Mouse (Mus musculus): ENCODE measurements around the gene Iqcf3. TPM values are rescaled to one million over a fixed set of nuclear protein-coding genes. Genes with fewer than 3 reads are reported as not detected.

Iqcf3 gene
- total RNA-seq (2023), result not detected

DNA sequence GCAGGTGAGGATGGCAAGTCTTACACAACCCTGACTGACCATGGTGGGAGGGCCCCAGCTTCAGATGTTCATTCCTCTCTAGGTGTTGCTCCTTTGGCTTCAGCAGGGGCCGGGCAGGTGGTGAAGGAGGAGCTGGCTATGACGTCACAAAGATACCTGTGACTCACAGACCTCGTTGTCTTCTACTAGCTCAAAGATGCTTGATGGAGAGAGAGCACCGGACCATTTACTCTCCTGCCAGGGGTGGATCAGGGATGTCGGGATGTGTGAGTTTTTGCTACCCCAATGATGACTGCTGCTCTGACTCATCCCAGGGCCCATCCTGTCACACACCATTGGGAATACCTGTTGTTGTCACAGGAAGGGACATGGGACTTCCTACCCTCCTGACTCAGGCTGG lies at the start of gene Iqcf3:
Gene Iqcf3, minus strand, starts transcription at position 101 of the 400 bp plus-strand sequence.

DNA sequence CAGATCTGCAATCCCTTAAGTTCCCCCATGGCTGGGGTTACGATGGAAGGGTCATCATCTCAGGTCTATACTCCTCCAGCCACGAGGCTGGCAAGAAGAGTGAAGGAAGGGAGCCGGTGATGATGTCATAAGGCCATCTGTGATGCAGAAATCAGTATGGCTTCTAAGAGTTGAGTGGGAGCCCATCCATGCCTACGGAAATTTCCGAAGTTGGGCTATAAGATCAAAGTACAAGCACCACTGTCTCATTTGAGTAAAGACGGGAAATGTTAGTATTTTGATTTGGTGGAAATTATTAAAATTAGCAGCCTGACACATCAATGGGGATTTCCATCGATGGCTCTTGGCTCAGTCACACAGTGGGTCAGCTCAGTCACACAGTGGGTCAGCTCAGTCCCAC lies 9.5 kb upstream of the Iqcf3 start, which contains the start of gene Iqcf4:
Gene Iqcf4, minus strand, starts transcription at position 101 of the 400 bp plus-strand sequence.

GRCm38 (mm10) chr9:106514273-106514672 lies 47.2 kb downstream of the Iqcf3 start, which contains the start of gene Iqcf5:
Gene Iqcf5, plus strand, starts transcription at chr9:106514573.

DNA sequence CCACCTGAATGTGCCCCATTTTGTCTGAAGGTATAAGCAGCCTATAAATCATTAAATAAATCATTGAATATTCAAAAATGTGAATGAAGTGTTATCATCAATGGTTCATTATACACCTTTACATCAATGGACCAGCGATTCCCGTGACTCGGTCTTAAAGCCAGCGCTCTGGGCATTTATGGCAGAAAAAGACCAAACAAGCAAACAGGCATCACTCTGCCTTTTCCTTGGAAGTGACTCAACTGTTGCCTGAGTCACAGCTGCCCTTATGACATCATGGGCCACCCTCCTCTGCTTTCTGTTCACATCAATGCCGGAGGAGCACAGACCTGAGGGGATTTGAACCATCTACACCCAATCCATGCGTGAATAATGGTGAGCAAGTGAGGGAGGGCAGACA lies 61.8 kb downstream of the Iqcf3 start, which contains the start of gene Iqcf1:
Gene Iqcf1, plus strand, starts transcription at position 301 of the 400 bp plus-strand sequence.

GRCm38 (mm10) chr9:106476924-106477484 lies 84.4 kb downstream of the Iqcf3 start, which contains the start of gene Parp3:
Gene Parp3, minus strand, starts transcription at chr9:106476949.

DNA sequence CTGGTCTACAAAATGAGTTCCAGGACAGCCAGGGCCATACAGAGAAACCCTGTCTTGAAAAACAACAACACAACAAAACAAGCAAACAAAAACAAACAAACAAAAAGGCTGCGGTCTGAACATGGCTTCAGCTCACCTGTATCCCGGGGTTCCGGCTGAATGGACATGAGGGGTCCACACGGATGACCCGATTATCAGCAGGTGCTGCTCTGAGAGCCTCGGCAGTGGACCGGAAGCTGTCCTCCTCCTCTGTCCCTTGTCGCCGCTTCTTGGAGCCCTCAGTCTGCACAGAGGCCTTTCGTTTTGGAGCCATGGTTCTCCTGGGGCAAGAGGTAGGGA lies 85.8 kb downstream of the Iqcf3 start, which contains the start of gene Rrp9:
Gene Rrp9, plus strand, starts transcription at position 301 of the 339 bp plus-strand sequence.

DNA sequence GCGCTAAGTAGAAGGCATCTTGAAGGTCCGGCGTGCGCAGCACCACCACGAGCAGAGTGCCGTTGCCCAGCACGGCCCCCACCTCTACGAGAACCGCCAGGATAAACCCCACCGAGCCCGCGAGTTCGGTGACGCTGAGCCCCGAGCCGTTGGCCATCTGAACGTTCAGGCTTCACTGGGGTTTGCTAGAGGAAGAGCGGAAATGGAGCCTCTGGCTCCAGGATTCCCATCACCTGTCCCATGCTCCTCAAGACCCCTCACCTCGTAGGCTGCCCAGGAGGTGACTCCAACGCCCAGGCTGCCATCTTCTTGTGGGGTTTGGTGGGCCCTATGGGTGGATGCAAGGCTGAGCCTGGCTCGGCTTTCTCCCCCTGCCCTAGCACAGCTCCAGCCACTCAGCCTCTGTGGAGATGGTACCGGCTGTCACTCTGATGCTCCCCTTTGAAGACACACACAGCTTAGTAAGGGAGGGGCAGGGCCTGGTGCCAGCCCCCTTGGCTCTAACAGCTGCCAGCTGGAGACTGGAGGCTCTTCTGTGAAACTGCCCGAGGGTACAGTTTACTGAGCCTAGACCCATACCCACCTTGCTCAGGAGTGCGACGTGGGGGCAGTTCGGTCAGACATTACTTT lies 95.7 kb downstream of the Iqcf3 start, which contains the start of gene Gpr62:
Gene Gpr62, minus strand, starts transcription at position 368 of the 630 bp plus-strand sequence.

GRCm38 (mm10) chr9:106453271-106454070 lies 108.0 kb downstream of the Iqcf3 start, which contains the start of gene Pcbp4:
Gene Pcbp4, plus strand, starts transcription at chr9:106453291.

Other genes with a start within 250 kb of the Iqcf3 start
- 39.1 TPM for gene Dusp7, start 193.0 kb downstream of the Iqcf3 start, total RNA-seq (2023)
- gene Rpl29, start 132.2 kb downstream of the Iqcf3 start, total RNA-seq (2023), result 901 TPM
- 14.5 TPM for gene Acy1, start 123.3 kb downstream of the Iqcf3 start, total RNA-seq (2023)
- gene Abhd14b, start 114.2 kb downstream of the Iqcf3 start, total RNA-seq (2023), result 4.7 TPM
- 10.3 TPM for gene Abhd14a, start 114.0 kb downstream of the Iqcf3 start, total RNA-seq (2023)
- gene Pcbp4, start 108.3 kb downstream of the Iqcf3 start, total RNA-seq (2023), result 7.9 TPM
- 0.30 TPM for gene Gpr62, start 95.7 kb downstream of the Iqcf3 start, total RNA-seq (2023)
- 89.6 TPM for gene Rrp9, start 85.7 kb downstream of the Iqcf3 start, total RNA-seq (2023)
- 45.1 TPM for gene Parp3, start 84.7 kb downstream of the Iqcf3 start, total RNA-seq (2023)
- not detected for gene Iqcf1, start 61.7 kb downstream of the Iqcf3 start, total RNA-seq (2023)
- not detected for gene Iqcf5, start 47.1 kb downstream of the Iqcf3 start, total RNA-seq (2023)
- not detected for gene Iqcf4, start 9.4 kb upstream of the Iqcf3 start, total RNA-seq (2023)
- gene Iqcf6, start 65.0 kb upstream of the Iqcf3 start, total RNA-seq (2023), result not detected
- 0.53 TPM for gene Grm2, start 94.5 kb upstream of the Iqcf3 start, total RNA-seq (2023)
- 73.4 TPM for gene Tex264, start 124.3 kb upstream of the Iqcf3 start, total RNA-seq (2023)
- gene Rad54l2, start 227.6 kb upstream of the Iqcf3 start, total RNA-seq (2023), result 34.2 TPM